Mouse (Mus musculus) intestine, embryonic 16.5 days (tissue): ENCODE data around the gene Tfb2m. TPM values are rescaled to one million over a fixed set of nuclear protein-coding genes. Genes with fewer than 3 reads are reported as not detected.
A peak's percentile ranks its signal among the peaks of the same experiment; 100 is the strongest.

Experiments used
- ATAC-seq: fragments of 200-750 bp; cut with Nextera tagmentation; 2 replicates; pipeline ENCODE4 v1.8.0; 2017; ENCODE audit warnings: moderate TSS enrichment, moderate library complexity
- H3K27ac ChIP-seq: fragments of 300-500 bp; sonication (generic); 2 replicates; pipeline ENCODE4 v1.5.1; 2014; ENCODE audit warnings: mild to moderate bottlenecking, low read length
- H3K27me3 ChIP-seq: fragments of 300-500 bp; sonication (generic); replicated peaks from 2 replicates; pipeline ENCODE4 v1.6.1; 2014; ENCODE audit warnings: low read length, control low read depth, mixed read lengths; ENCODE audit not compliant: control insufficient read depth, insufficient read depth
- H3K36me3 ChIP-seq: fragments of 300-500 bp; sonication (generic); 2 replicates; pipeline ENCODE4 v1.6.1; 2014; ENCODE audit warnings: low read length, control low read depth; ENCODE audit not compliant: control insufficient read depth, insufficient read depth
- H3K4me1 ChIP-seq: fragments of 300-500 bp; sonication (generic); 2 replicates; pipeline ENCODE4 v1.6.1; 2014; ENCODE audit warnings: low read length, control low read depth, mixed read lengths; ENCODE audit not compliant: control insufficient read depth, insufficient read depth
- H3K4me2 ChIP-seq: fragments of 300-500 bp; sonication (generic); 2 replicates; pipeline ENCODE4 v1.6.1; 2014; ENCODE audit warnings: low read depth, low read length, control low read depth
- H3K4me3 ChIP-seq: fragments of 300-500 bp; sonication (generic); 2 replicates; pipeline ENCODE4 v1.5.1; 2014; ENCODE audit warnings: mild to moderate bottlenecking, low read length
- H3K9ac ChIP-seq: fragments of 300-500 bp; sonication (generic); 2 replicates; pipeline ENCODE4 v1.6.1; 2014; ENCODE audit warnings: low read depth, low read length
- H3K9me3 ChIP-seq: fragments of 300-500 bp; sonication (generic); 2 replicates; pipeline ENCODE4 v1.6.1; 2016; ENCODE audit warnings: low read length, control low read depth; ENCODE audit not compliant: control insufficient read depth
- WGBS: fragments of 180-500 bp; shearing (Covaris S2); extraction: QIAGEN DNeasy Blood & Tissue Kit; methylation state at CpG from one replicate; pipeline ENCODE4 v1.1.7; 2014; 5-methylcytosine and 5-hydroxymethylcytosine counted together
- polyA plus RNA-seq: library from polyadenylated mRNA; unstranded; fragments of >200 nt; fragmentation: Nextera tagmentation; extraction: Ambion mirVana; gene quantifications from 2 replicates; pipeline ENCODE4 v1.2.1, GENCODE M21; 2015

The Tfb2m gene
- polyA plus RNA-seq, 1 experiment from 2014 or later = 31.5 TPM

DNA sequence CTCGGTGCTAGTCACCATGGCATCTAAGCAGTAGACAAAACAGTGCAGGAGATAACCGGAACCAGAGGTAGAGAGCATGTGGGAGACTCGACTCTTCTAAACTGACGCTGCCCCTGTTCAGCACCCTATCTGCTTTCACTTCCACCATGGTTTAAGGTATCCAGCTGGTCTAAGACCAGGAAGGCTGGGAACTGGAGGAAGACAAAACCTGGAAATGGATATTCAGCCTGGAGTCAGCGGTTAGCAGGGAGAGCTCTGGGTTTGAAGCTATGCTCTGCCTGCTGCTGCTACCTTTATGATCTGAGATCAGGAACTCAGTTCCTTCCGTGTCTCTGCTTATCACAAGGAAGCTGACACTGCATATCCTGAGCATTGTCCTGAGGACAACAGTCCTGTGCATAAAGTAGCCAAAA is 36.0 kb upstream of the Tfb2m start:
- Histone ChIP-seq H3K4me3 (no peak overlapping the region), H3K27me3 (no peaks in the 10 kb centered on the region), H3K9ac (no peak overlapping the region), H3K36me3 (no peaks in the 10 kb centered on the region), H3K4me2 (no peak overlapping the region), H3K27ac (no peak overlapping the region), H3K4me1 (peaks cover 15% of the 10 kb centered on the region), H3K9me3 (no peaks in the 10 kb centered on the region)
- peak; percentile 53; the same call in 1 of the 2 replicates for ATAC-seq
- WGBS = 40% methylated on average over 6 of the region's 6 CpGs

DNA sequence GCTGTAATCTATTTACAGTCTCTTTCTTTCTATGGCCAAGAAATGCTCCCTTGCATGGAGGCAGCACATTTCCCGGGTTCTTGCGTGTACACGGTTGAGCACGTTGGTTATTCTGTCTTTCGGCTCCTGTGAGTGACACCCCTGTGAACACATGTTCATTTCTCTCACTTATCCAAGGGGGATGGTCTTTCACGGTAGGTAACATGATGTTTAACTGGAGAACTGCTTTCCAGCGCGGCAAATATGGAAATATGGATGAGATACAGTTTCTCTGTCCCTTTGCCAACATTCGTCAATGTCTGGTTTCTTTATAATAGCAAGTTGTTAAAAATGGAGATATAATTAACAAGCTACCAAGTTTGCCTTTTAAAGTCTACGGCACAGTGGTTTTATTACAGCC is 35.4 kb upstream of the Tfb2m start:
- Histone ChIP-seq H3K4me1 (peaks cover 9% of the 10 kb centered on the region), H3K9ac (no peak overlapping the region), H3K9me3 (no peaks in the 10 kb centered on the region), H3K4me3 (no peak overlapping the region), H3K27me3 (no peaks in the 10 kb centered on the region), H3K4me2 (no peak overlapping the region), H3K27ac (no peak overlapping the region), H3K36me3 (no peaks in the 10 kb centered on the region)
- ATAC-seq = no peak
- WGBS = 83% methylated on average over 10 of the region's 10 CpGs

- H3K9me3 ChIP-seq = no peaks in the 10 kb centered on the region
- H3K36me3 ChIP-seq = no peaks in the 10 kb centered on the region
- H3K27ac ChIP-seq = no peak overlapping the region
- ATAC-seq = no peak
- 52% methylated on average over 8 of the region's 8 CpGs for WGBS
- no peaks in the 10 kb centered on the region for H3K4me1 ChIP-seq
- no peak overlapping the region for H3K4me2 ChIP-seq
- no peaks in the 10 kb centered on the region for H3K27me3 ChIP-seq
- no peak overlapping the region for H3K9ac ChIP-seq
- H3K4me3 ChIP-seq = no peak overlapping the region
Measured at GRCm38 (mm10) chr1:179580200-179580599, 34.1 kb upstream of the Tfb2m start.

DNA sequence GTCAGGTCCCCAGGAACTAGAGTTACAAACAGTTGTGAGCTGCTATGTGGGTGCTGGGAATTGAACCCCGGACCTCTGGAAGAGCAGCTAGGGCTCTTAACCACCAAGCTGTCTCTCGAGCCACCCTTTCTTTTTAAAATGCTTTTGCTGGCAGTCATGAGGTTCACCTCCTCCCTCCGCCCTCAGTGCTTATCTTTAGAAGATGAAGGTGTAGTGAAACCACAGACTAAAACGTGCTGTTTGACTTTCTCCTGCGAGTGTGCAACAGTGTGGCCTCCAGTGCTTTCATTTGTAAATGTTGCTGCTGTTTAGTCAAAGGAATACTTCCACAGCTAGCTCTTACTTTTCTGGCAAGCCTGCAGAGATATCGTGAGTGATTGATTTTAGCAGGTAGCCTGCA is 32.6 kb upstream of the Tfb2m start:
- ATAC-seq = no peak
- no peak overlapping the region for H3K9ac ChIP-seq
- WGBS = 65% methylated on average over 6 of the region's 6 CpGs
- H3K4me2 ChIP-seq = no peak overlapping the region
- H3K27ac ChIP-seq = no peak overlapping the region
- H3K36me3 ChIP-seq = no peaks in the 10 kb centered on the region
- no peak overlapping the region for H3K4me3 ChIP-seq
- H3K27me3 ChIP-seq = no peaks in the 10 kb centered on the region
- no peaks in the 10 kb centered on the region for H3K4me1 ChIP-seq
- no peaks in the 10 kb centered on the region for H3K9me3 ChIP-seq

DNA sequence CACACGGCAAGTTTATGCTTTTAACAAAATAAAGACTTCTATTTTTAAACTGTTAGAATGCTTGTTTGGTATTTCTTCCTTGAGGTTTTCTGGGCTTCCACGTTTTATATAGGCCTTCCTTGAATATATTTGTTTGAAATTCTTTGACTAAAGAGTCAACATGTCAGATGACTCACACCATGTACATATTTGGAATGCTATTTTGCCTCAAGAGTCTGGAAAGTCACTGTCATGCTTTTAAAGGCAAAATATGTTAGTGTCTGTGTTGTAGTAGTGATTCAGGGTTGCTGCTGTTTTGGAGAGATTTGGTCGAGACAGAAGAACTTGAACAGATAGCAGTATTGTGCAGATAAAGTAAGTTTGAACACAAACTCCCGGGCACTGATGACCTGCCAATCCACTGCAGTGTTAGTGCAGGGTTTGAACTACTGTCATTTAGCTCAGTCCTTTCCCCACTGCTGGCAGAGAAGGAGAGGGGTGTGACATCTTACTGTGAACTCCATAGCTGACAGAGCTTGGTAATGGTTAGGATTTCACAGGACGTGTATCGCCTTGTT is 27.7 kb upstream of the Tfb2m start:
- ATAC-seq = no peak
- Histone ChIP-seq H3K27ac (peak overlapping the region; percentile 57), H3K27me3 (no peaks in the 10 kb centered on the region), H3K4me1 (peaks cover 7% of the 10 kb centered on the region), H3K9me3 (no peaks in the 10 kb centered on the region), H3K4me3 (no peak overlapping the region), H3K36me3 (no peaks in the 10 kb centered on the region), H3K9ac (no peak overlapping the region), H3K4me2 (no peak overlapping the region)
- 59% methylated on average over 6 of the region's 6 CpGs for WGBS

DNA sequence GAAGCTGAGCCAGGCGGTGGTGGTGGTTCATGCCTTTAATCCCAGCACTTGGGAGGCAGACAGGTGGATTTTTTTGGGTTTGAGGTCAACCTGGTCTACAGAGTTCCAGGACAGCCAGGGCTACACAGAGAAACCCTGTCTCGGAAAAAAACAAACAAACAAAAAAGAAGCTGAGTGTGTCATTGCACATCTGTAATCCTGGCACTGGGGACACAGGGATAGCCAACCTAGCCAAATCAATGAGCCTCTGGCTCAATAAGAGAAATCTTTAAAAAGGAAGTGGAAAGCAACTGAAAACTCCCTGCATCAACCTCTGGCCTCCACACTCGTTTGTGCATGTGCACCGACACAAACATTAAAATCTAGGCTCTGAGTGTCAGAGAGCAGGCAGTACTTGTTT is 25.6 kb upstream of the Tfb2m start:
- H3K4me2 ChIP-seq = no peak overlapping the region
- H3K27me3 ChIP-seq = no peaks in the 10 kb centered on the region
- ATAC-seq = no peak
- H3K4me3 ChIP-seq = no peak overlapping the region
- no peak overlapping the region for H3K9ac ChIP-seq
- WGBS = 82% methylated on average over 4 of the region's 4 CpGs
- H3K4me1 ChIP-seq = peaks cover 21% of the 10 kb centered on the region
- no peaks in the 10 kb centered on the region for H3K36me3 ChIP-seq
- no peak overlapping the region for H3K27ac ChIP-seq
- no peaks in the 10 kb centered on the region for H3K9me3 ChIP-seq

GRCm38 (mm10) chr1:179570482-179570881 is 24.4 kb upstream of the Tfb2m start:
- H3K36me3 ChIP-seq = no peaks in the 10 kb centered on the region
- WGBS = 75% methylated on average over 1 of the region's 1 CpGs
- H3K4me2 ChIP-seq = no peak overlapping the region
- no peaks in the 10 kb centered on the region for H3K27me3 ChIP-seq
- H3K9ac ChIP-seq = no peak overlapping the region
- ATAC-seq = 0 out of 2 replicates have a peak, but pooled peaks have one; percentile 15
- H3K27ac ChIP-seq = no peak overlapping the region
- H3K4me3 ChIP-seq = no peak overlapping the region
- H3K9me3 ChIP-seq = no peaks in the 10 kb centered on the region
- H3K4me1 ChIP-seq = peaks cover 21% of the 10 kb centered on the region

GRCm38 (mm10) chr1:179568690-179569398 is 22.8 kb upstream of the Tfb2m start:
- ATAC-seq = peak; percentile 57
- Histone ChIP-seq H3K36me3 (no peaks in the 10 kb centered on the region), H3K4me3 (no peak overlapping the region), H3K4me2 (no peak overlapping the region), H3K27ac (peak overlapping the region; percentile 7; the same call in 1 of the 2 replicates), H3K4me1 (peaks cover 21% of the 10 kb centered on the region), H3K9me3 (no peaks in the 10 kb centered on the region), H3K27me3 (no peaks in the 10 kb centered on the region), H3K9ac (no peak overlapping the region)
- 48% methylated on average over 4 of the region's 4 CpGs for WGBS

DNA sequence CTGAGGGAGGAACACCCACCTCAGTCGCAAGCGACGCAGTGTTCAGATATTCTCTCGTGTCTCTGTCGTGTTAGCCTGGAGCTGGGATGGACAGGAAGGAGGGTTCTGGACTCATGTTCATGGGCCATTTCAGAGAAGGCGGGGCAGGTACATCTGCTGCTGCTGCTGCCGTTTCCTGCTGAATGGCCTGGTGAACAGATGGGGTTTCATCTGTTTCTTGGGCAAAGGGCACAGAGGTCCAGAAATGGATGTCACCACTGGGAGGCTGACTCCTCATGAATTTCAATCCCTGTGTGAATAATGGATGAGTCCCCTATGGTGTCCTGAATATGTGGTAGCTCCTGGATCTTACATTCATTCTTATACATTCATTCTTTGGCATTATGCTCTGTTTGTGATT is 21.5 kb upstream of the Tfb2m start:
- H3K27ac ChIP-seq = no peak overlapping the region
- H3K4me3 ChIP-seq = no peak overlapping the region

More for the DNA sequence above, 21.5 kb upstream of the Tfb2m start:
- ATAC-seq = peak; percentile 24; the same call in 1 of the 2 replicates
- Histone ChIP-seq H3K9ac (no peak overlapping the region), H3K9me3 (no peaks in the 10 kb centered on the region), H3K4me1 (peaks cover 21% of the 10 kb centered on the region), H3K27me3 (no peaks in the 10 kb centered on the region), H3K36me3 (no peaks in the 10 kb centered on the region), H3K4me2 (no peak overlapping the region)
- WGBS = 63% methylated on average over 7 of the region's 7 CpGs
